Mouse (Mus musculus) liver, embryonic 11.5 days (tissue): ENCODE results near the gene Gm9376. TPM values are rescaled to one million over a fixed set of nuclear protein-coding genes. Genes with fewer than 3 reads are reported as not detected.

Source experiments
- ATAC-seq: fragments of 200-750 bp; cut with Nextera tagmentation; replicated peaks from 2 replicates; pipeline ENCODE4 v1.8.0; 2017; ENCODE audit warnings: moderate number of reproducible peaks, mild to moderate bottlenecking, moderate TSS enrichment, moderate library complexity; ENCODE audit not compliant: low FRiP score
- DNase-seq: peaks from one replicate; pipeline ENCODE4 v3.0.0-alpha.2; 2017; ENCODE audit warnings: low spot score
- H3K27ac ChIP-seq: fragments of 300-500 bp; sonication (generic); 2 replicates; pipeline ENCODE4 v1.5.1; 2014; ENCODE audit warnings: mild to moderate bottlenecking, low read depth, low read length, control low read depth
- H3K27me3 ChIP-seq: fragments of 300-500 bp; sonication (generic); replicated peaks from 2 replicates; pipeline ENCODE4 v1.6.1; 2014; ENCODE audit warnings: low read length, mixed read lengths; ENCODE audit not compliant: control insufficient read depth, insufficient read depth
- H3K36me3 ChIP-seq: fragments of 300-500 bp; sonication (generic); 2 replicates; pipeline ENCODE4 v1.6.1; 2014; ENCODE audit warnings: mild to moderate bottlenecking, low read length, moderate library complexity, mixed read lengths; ENCODE audit not compliant: control insufficient read depth, insufficient read depth
- H3K4me1 ChIP-seq: fragments of 300-500 bp; sonication (generic); replicated peaks from 2 replicates; pipeline ENCODE4 v1.6.1; 2014; ENCODE audit warnings: low read length, mixed read lengths; ENCODE audit not compliant: control insufficient read depth, insufficient read depth
- H3K4me2 ChIP-seq: fragments of 300-500 bp; sonication (generic); 2 replicates; pipeline ENCODE4 v1.6.1; 2014; ENCODE audit warnings: mild to moderate bottlenecking, control low read depth, moderate library complexity
- H3K4me3 ChIP-seq: fragments of 300-500 bp; sonication (generic); 2 replicates; pipeline ENCODE4 v1.5.1; 2014; ENCODE audit warnings: low read depth, low read length, control low read depth
- H3K9ac ChIP-seq: fragments of 300-500 bp; sonication (generic); 2 replicates; pipeline ENCODE4 v1.6.1; 2014; ENCODE audit warnings: low read depth, low read length, control low read depth
- H3K9me3 ChIP-seq: fragments of 300-500 bp; sonication (generic); 2 replicates; pipeline ENCODE4 v1.6.1; 2016; ENCODE audit warnings: low read length, inconsistent platforms, mixed read lengths; ENCODE audit not compliant: control insufficient read depth
- WGBS: fragments of 180-500 bp; shearing (Covaris S2); extraction: QIAGEN DNeasy Blood & Tissue Kit; methylation state at CpG from one replicate; pipeline ENCODE4 v1.1.7; 2014; 5-methylcytosine and 5-hydroxymethylcytosine counted together
- polyA plus RNA-seq: library from polyadenylated mRNA; unstranded; fragments of >200 nt; fragmentation: Nextera tagmentation; extraction: Ambion mirVana; gene quantifications from 2 replicates; pipeline ENCODE4 v1.2.1, GENCODE M21; 2014

The Gm9376 gene
- polyA plus RNA-seq, 1 experiment from 2014 or later: not detected

DNA sequence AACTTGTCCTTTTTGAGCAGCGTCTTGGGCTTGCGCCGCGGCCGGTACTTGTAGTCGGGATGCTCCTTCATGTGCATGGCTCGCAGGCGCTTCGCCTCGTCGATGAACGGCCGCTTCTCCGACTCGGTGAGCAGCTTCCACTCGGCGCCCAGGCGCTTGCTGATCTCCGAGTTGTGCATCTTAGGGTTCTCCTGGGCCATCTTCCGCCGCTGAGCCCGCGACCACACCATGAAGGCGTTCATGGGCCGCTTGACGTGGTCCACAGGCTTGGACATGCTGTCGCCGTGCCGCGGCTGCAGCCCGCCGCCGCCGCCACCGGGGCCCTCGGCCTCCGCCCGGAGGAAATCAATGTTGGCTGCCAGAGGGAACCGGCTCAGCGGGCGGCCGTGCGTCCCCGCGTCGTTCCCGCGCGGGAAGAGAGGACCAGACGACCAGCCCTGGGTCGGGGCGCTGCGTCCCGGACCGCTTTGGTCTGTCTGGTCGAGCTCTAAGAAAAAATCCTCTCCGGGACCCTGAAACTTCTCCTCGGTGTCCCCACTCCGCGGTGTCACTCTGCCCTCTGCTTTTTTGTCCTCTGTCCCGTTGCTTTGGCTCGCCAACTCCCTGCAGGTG lies 31.3 kb upstream of the Gm9376 start:
- H3K36me3 ChIP-seq: no peaks in the 10 kb centered on the region
- H3K9me3 ChIP-seq: no peaks in the 10 kb centered on the region
- DNase-seq (peak; percentile 62), ATAC-seq (no peak; the same call in 1 of the 2 replicates)
- no peak overlapping the region for H3K9ac ChIP-seq
- 1% methylated on average over 61 of the region's 62 CpGs for WGBS
- peaks cover 5% of the 10 kb centered on the region; the same call in 1 of the 2 replicates for H3K4me1 ChIP-seq
- peaks cover 95% of the 10 kb centered on the region for H3K27me3 ChIP-seq
- H3K27ac ChIP-seq: no peak overlapping the region
- H3K4me3 ChIP-seq: peak overlapping the region; percentile 54
- H3K4me2 ChIP-seq: peak overlapping the region; percentile 85

DNA sequence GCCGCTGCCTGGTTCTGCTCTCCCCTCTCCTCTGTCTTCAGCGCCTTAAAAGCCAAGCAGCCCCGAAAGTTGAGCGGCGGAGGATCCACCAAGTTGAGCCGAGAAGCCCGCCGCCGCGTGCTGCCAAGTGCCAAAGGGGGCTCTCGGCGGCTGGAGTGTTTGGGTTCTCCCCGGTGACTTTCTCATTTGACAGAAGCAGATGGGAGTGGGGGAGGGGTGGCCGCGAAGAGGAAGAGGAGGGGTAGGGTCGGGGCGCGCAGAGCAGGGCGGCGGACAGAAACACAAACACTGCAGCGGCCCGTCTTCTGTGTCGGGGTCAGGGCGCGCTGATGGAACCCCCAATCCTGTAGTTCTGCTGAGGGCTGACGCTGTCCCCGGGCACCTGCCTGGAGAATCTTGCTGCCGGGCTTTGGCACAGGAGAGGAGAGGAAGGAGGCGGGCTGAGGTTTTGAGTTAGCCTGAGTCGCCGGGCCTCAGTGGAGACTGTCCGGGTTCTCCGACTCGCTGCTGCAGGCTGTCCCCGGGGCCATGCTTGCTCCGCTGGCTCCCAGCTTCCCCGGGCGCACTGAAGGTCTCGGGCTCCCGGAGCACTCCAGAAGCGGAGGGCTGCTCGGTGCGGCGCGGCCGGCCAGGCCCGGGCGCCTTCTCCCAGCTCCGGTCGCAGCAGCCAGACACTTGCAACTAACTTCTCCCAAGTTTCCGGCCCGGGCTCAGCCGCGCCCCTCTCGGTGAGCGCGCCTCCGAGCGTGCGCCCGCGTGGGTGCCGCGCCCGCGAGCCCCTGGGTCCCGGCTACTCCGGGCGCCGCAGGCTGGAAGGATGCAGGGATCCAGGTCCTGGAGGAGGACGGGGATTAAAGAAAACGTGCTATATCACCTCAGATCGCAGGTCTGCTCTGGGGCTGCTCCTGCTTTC lies 30.5 kb upstream of the Gm9376 start:
- ATAC-seq: peak; percentile 61
- H3K36me3 ChIP-seq: no peaks in the 10 kb centered on the region
- H3K4me3 ChIP-seq: peak overlapping the region; percentile 54
- peak overlapping the region; percentile 85 for H3K4me2 ChIP-seq
- no peak overlapping the region for H3K9ac ChIP-seq
- H3K27ac ChIP-seq: no peak overlapping the region
- peaks cover 5% of the 10 kb centered on the region; the same call in 1 of the 2 replicates for H3K4me1 ChIP-seq
- peak; percentile 71 for DNase-seq
- no peaks in the 10 kb centered on the region for H3K9me3 ChIP-seq
- H3K27me3 ChIP-seq: peaks cover 92% of the 10 kb centered on the region
- WGBS: under 1% methylated on average over 72 of the region's 73 CpGs

DNA sequence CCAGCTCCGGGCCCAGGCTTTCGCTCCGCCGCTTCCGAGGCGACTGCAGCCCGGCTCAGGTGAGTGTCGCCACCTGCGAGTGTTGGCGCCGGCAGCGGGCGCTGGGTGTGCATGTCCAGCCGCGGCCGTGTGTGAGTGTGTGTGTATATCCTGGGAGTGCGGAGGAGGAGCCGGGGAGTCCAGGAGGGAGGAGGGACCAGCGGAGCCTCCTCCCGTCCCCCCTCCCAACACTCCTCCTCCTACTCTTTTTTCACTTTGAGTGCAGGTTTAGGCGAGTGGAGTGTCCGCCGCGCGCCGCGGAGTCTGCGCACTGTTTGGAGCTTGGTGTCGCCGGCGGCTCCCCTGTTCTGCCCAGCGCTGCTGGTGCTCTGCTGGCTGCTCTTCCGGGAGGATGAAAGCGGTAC lies 29.9 kb upstream of the Gm9376 start, which contains the start of gene Sox21:
Sox21 (minus strand) TSS at position 145 of the 404 bp plus-strand sequence.
- under 1% methylated on average over 34 of the region's 34 CpGs for WGBS
- DNase-seq: no peak
- peak; percentile 46 for ATAC-seq
- peaks cover 85% of the 10 kb centered on the region for H3K27me3 ChIP-seq
- peak within 1 kb of the TSS; percentile 54 for H3K4me3 ChIP-seq
- H3K4me2 ChIP-seq: peak within 1 kb of the TSS; percentile 85
- H3K9ac ChIP-seq: no peak within 1 kb of the TSS
- H3K27ac ChIP-seq: no peak within 1 kb of the TSS
- H3K9me3 ChIP-seq: no peaks in the 10 kb centered on the region
- H3K36me3 ChIP-seq: no peaks in the 10 kb centered on the region
- H3K4me1 ChIP-seq: peaks cover 5% of the 10 kb centered on the region; the same call in 1 of the 2 replicates

DNA sequence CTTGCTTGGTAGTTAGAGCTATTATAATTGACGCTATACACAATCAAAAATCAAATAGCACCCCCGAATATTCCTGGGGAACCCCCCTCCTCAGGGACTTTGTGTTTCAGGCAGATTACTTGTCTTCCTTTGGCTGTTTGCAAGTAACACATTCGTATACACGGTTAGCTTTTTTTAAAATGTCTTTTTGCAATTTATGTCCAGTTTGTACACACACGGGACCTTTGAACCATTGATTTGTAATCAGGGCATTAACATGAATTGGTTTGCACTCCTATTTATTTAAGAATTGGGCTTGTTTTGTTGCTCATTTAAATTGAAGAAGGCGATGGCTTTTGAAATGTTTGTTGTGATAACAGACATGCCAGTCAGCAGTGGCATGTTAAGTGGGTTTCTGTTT lies 29.0 kb upstream of the Gm9376 start:
- no peak overlapping the region for H3K9ac ChIP-seq
- H3K9me3 ChIP-seq: no peaks in the 10 kb centered on the region
- H3K4me1 ChIP-seq: peaks cover 5% of the 10 kb centered on the region; the same call in 1 of the 2 replicates
- no peaks in the 10 kb centered on the region for H3K36me3 ChIP-seq
- H3K27me3 ChIP-seq: peaks cover 76% of the 10 kb centered on the region
- no peak overlapping the region for H3K4me3 ChIP-seq
- H3K4me2 ChIP-seq: no peak overlapping the region
- H3K27ac ChIP-seq: no peak overlapping the region
- WGBS: 13% methylated on average over 6 of the region's 6 CpGs
- DNase-seq (no peak), ATAC-seq (no peak)

DNA sequence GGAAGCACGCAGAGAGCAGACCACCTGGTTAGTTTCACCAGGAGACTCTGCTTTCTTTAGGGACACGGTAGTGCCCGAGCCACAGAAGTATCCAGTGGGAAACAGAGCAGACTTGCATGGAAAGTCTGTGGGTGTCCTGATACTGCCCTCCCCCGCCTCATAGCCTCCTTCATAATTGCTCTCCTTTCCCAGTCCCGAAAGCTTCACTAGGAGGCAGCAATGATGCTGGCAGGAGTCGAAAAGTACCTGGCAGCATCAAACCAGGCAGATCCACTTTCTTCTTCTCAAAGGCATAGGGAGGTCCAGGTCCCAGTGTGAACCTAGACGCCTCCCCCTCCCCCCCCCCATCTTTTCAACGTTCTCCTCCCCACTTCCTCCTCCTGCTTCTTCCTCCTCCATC lies 27.4 kb upstream of the Gm9376 start:
- peaks cover 63% of the 10 kb centered on the region for H3K27me3 ChIP-seq
- 13% methylated on average over 7 of the region's 8 CpGs for WGBS
- no peak overlapping the region for H3K9ac ChIP-seq
- no peak overlapping the region for H3K4me2 ChIP-seq
- H3K4me3 ChIP-seq: no peak overlapping the region
- H3K4me1 ChIP-seq: peaks cover 5% of the 10 kb centered on the region; the same call in 1 of the 2 replicates
- DNase-seq (no peak), ATAC-seq (no peak)
- H3K9me3 ChIP-seq: no peaks in the 10 kb centered on the region; the same call in 1 of the 2 replicates
- no peak overlapping the region for H3K27ac ChIP-seq
- no peaks in the 10 kb centered on the region for H3K36me3 ChIP-seq

DNA sequence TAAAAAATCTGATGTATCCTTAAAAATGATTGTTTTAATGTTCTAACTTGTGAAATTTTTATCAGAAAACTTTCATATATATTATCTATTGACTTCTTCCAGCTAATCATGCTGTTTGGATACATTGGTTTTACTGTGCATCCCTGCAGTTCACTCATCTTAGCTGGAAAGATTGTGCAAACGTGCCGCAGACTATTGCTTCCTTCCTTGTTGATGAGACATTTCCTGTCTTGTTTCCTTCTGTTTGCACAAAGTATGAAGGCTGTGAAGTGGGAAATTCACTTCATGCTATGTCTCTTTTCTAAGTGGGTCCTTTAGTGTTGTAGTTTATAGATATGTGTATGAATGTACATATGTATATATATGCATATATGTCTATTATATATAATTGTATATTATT lies 25.3 kb upstream of the Gm9376 start:
- H3K27me3 ChIP-seq: peaks cover 42% of the 10 kb centered on the region
- H3K36me3 ChIP-seq: no peaks in the 10 kb centered on the region
- no peak overlapping the region for H3K4me3 ChIP-seq
- no peak overlapping the region for H3K9ac ChIP-seq
- DNase-seq (no peak), ATAC-seq (no peak)
- WGBS: 40% methylated on average over 2 of the region's 2 CpGs
- H3K4me1 ChIP-seq: no peaks in the 10 kb centered on the region; the same call in 1 of the 2 replicates
- no peaks in the 10 kb centered on the region; the same call in 1 of the 2 replicates for H3K9me3 ChIP-seq
- no peak overlapping the region for H3K4me2 ChIP-seq
- no peak overlapping the region for H3K27ac ChIP-seq

DNA sequence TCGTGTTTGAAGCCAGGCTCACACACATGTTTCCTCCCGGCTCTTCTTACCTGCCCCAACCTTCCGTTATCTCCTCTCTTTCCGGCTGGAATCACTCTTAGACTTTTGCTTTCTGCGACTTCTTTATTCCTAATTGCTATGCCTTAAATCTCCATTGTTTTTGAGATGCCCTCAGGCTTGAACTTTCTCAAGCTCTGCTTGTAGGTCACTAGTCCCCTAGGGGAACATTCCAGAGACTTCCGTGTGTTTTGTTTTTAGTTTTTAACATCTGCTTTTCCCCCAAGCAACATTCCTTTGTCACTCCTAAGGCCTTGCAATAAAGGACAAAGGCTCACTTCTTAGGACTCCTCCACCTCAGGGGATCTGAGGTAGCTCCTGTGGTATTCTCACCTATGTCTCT lies 13.4 kb upstream of the Gm9376 start:
- Histone ChIP-seq H3K4me2 (no peak overlapping the region), H3K4me1 (no peaks in the 10 kb centered on the region), H3K9me3 (no peaks in the 10 kb centered on the region), H3K4me3 (no peak overlapping the region), H3K27me3 (no peaks in the 10 kb centered on the region), H3K36me3 (no peaks in the 10 kb centered on the region), H3K9ac (no peak overlapping the region), H3K27ac (no peak overlapping the region)
- 85% methylated on average over 6 of the region's 6 CpGs for WGBS
- ATAC-seq (no peak), DNase-seq (no peak)

DNA sequence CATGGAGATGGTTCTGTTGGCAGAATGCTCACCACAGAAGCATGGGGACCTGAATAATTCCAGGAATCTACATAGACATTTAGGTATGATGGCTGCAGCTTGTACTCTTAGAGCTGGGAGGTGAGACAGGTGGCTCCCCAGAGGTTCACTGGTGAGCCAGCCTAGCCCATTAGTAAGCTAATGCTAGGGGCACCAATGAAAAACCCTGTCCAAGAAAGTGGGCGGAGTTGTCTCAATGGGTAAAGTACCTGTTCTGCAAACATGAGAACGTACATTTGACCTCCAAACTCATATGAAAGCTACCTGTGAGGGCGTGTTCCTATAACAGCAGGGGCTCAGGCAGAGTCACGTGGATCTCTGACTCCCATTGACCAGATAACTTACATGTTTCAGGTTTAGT lies 2.1 kb downstream of the Gm9376 start:
- Histone ChIP-seq H3K27me3 (no peaks in the 10 kb centered on the region), H3K36me3 (no peaks in the 10 kb centered on the region), H3K9me3 (no peaks in the 10 kb centered on the region), H3K4me2 (no peak overlapping the region), H3K4me1 (no peaks in the 10 kb centered on the region), H3K27ac (no peak overlapping the region), H3K9ac (no peak overlapping the region), H3K4me3 (no peak overlapping the region)
- WGBS: 77% methylated on average over 4 of the region's 4 CpGs
- ATAC-seq: no peak
- no peak for DNase-seq
